Comparison of ENCODE assay signal across 9 mouse cellular contexts in genomic region chr12:32104451-32104862, GRCm38 (mm10). TPM values are rescaled to one million over a fixed set of nuclear protein-coding genes. Genes with fewer than 3 reads are reported as not detected.
A peak's percentile ranks its signal among the peaks of the same experiment; 100 is the strongest.
DNase-seq lines count a peak whose midpoint lies in the region; ATAC-seq lines count a peak whose summit lies in the region.
"Had no signal": no experiment of that assay in that cellular context is flagged by ENCODE, and none has a peak within 500 bp of the region (broad histone marks: within the 10 kb centered on the region; RNA-seq: fewer than 3 reads in every experiment).

No protein-coding gene starts in this region.

- no peak overlapping the region for H3K9ac ChIP-seq in heart, embryonic 11.5 days (ENCODE audit: low read depth, low read length)
- H3K9ac ChIP-seq in liver, embryonic 15.5 days = peak overlapping the region; percentile 62

- WGBS in heart, embryonic 11.5 days (ENCODE audit: insufficient replicate concordance) = 49% methylated on average over 6 of the region's 6 CpGs
- WGBS in liver, embryonic 15.5 days (ENCODE audit: insufficient replicate concordance) = 10% methylated on average over 6 of the region's 6 CpGs

- H3K4me3 ChIP-seq in heart, embryonic 11.5 days (ENCODE audit: low read depth, low read length) = no peak overlapping the region
- H3K4me3 ChIP-seq in liver, embryonic 15.5 days (replicated peaks) = peak overlapping the region; percentile 31

- peak; percentile 89 for ATAC-seq in heart, embryonic 11.5 days (replicated peaks; ENCODE audit: insufficient number of reproducible peaks, low FRiP score, low TSS enrichment)
- peak; percentile 100 for ATAC-seq in liver, embryonic 15.5 days (ENCODE audit: insufficient read depth)

- H3K36me3 ChIP-seq in heart, embryonic 11.5 days (ENCODE audit: control insufficient read depth, insufficient read depth, low read length) = no peaks in the 10 kb centered on the region
- H3K36me3 ChIP-seq in liver, embryonic 15.5 days (replicated peaks) = peaks cover 63% of the 10 kb centered on the region

- H3K9me3 ChIP-seq in heart, embryonic 11.5 days (replicated peaks; ENCODE audit: control insufficient read depth, low read length) = no peaks in the 10 kb centered on the region
- no peaks in the 10 kb centered on the region for H3K9me3 ChIP-seq in liver, embryonic 15.5 days (replicated peaks)

- H3K27me3 ChIP-seq in heart, embryonic 11.5 days (ENCODE audit: control insufficient read depth, insufficient read depth, low read length) = no peaks in the 10 kb centered on the region
- no peaks in the 10 kb centered on the region for H3K27me3 ChIP-seq in liver, embryonic 15.5 days

- H3K4me1 ChIP-seq in heart, embryonic 11.5 days (ENCODE audit: control insufficient read depth, insufficient read depth, low read length) = peaks cover 10% of the 10 kb centered on the region
- H3K4me1 ChIP-seq in liver, embryonic 15.5 days (replicated peaks) = peaks cover 86% of the 10 kb centered on the region

- peak overlapping the region; percentile 50; the same call in 1 of the 2 replicates for H3K27ac ChIP-seq in heart, embryonic 11.5 days (ENCODE audit: low read depth, low read length)
- H3K27ac ChIP-seq in liver, embryonic 15.5 days (replicated peaks) = peak overlapping the region; percentile 96

- no peak overlapping the region for H3K4me2 ChIP-seq in heart, embryonic 11.5 days
- peak overlapping the region; percentile 70 for H3K4me2 ChIP-seq in liver, embryonic 15.5 days

- DNase-seq in adrenal gland, adult (ENCODE audit: inconsistent age in 2 of 2, low spot score in 1 of 2) = peak; percentile 72 to 85
- DNase-seq in adrenal gland, postnatal 4 days (ENCODE audit: low spot score in 2 of 2) = no peak
- DNase-seq in adrenal gland, adult 8-10 months = peak; percentile 71
- DNase-seq in thymus, postnatal 36 days = no peak
- no peak for DNase-seq in layer of hippocampus, postnatal 25 days (ENCODE audit: extremely low spot score in 1 of 2, low spot score in 1 of 2)
- DNase-seq in right cerebral cortex, adult 2 months (ENCODE audit: low spot score in 2 of 2) = no peak
- DNase-seq: kidney, postnatal 4 days had no signal

RNA-seq across cellular contexts. Expression of gene Prkar2b, which starts 43.4 kb away (rescaled TPM):
- 100 to 1,000 TPM; 187 to 200 TPM for total RNA-seq in adrenal gland, postnatal 4 days (2021)
- 100 to 1,000 TPM; 295 to 379 (median 319) TPM for total RNA-seq in adrenal gland, adult 8-10 months (2022)
- polyA plus RNA-seq in heart, embryonic 11.5 days (2014; fragmentation: Nextera tagmentation; extraction: Ambion mirVana) = 20.6 and 20.7 TPM in 2 replicates
- 66.8 and 70.4 TPM in 2 replicates for polyA plus RNA-seq in liver, embryonic 15.5 days (2015; fragmentation: Nextera tagmentation; extraction: Ambion mirVana)
- total RNA-seq in layer of hippocampus, postnatal 25 days (2021) = 10 to 100 TPM; 38.3 to 38.9 TPM

Comparison
In these comparisons a context has a peak if more than half of its experiments do, and no peak if none do; other contexts are left out.
1. DNase-seq: peak in adrenal gland, adult (2 of 2) and adrenal gland, adult 8-10 months (single experiment); none in adrenal gland, postnatal 4 days (0 of 2), thymus, postnatal 36 days (0 of 2), layer of hippocampus, postnatal 25 days (0 of 2) and right cerebral cortex, adult 2 months (0 of 2).
2. RNA of gene Prkar2b, which starts 43.4 kb away (total RNA-seq): 295 to 379 TPM in adrenal gland, adult 8-10 months and 187 to 200 TPM in adrenal gland, postnatal 4 days; 38.3 to 38.9 TPM in layer of hippocampus, postnatal 25 days; every median in the first group is over 4 times any median in the second.